In genomic region chr15:97721008-97721701, GRCm38 (mm10) we compare ENCODE assay signal across 12 mouse cellular contexts. TPM values are rescaled to one million over a fixed set of nuclear protein-coding genes. Genes with fewer than 3 reads are reported as not detected.
DNase-seq lines count a peak whose midpoint lies in the region; ATAC-seq and TF ChIP-seq lines count a peak whose summit lies in the region.
"Had no signal": no experiment of that assay in that cellular context is flagged by ENCODE, and none has a peak within 500 bp of the region (broad histone marks: within the 10 kb centered on the region; RNA-seq: fewer than 3 reads in every experiment).

No protein-coding gene starts in this region.

- no peaks in the 10 kb centered on the region for H3K36me3 ChIP-seq in heart, postnatal 0 days (replicated peaks; ENCODE audit: control insufficient read depth, insufficient read depth, low read length)
- H3K36me3 ChIP-seq in myocyte (ENCODE audit: control insufficient read depth, insufficient read depth) = no peaks in the 10 kb centered on the region

- H3K79me2 ChIP-seq in myocyte (ENCODE audit: control insufficient read depth, insufficient read depth) = no peaks in the 10 kb centered on the region

- intact Hi-C loops in heart, postnatal 10 days (cut with DNase I) = loop anchor here (2.0 kb wide), 1 partner anchor 46 kb away; the partner anchor contains the start of gene Rapgef3

- H3K27me3 ChIP-seq in heart, postnatal 0 days (ENCODE audit: control insufficient read depth, insufficient read depth, low read length) = no peaks in the 10 kb centered on the region
- peaks cover 34% of the 10 kb centered on the region for H3K27me3 ChIP-seq in myocyte (ENCODE audit: control insufficient read depth, insufficient read depth, insufficient read length)
- H3K27me3 ChIP-seq: forebrain, embryonic 13.5 days had no signal

- H3K9me3 ChIP-seq in heart, postnatal 0 days (replicated peaks; ENCODE audit: control insufficient read depth, low read length) = no peaks in the 10 kb centered on the region
- H3K9me3 ChIP-seq: forebrain, embryonic 13.5 days had no signal

- DNase-seq in heart, postnatal 0 days (ENCODE audit: low spot score) = no peak
- no peak for DNase-seq in heart, adult 8-10 months (ENCODE audit: low spot score)
- peak; percentile 45 for DNase-seq in CD4-positive helper T cell, adult 2 months (ENCODE audit: low read depth, low spot score)
- DNase-seq in forelimb bud, embryonic 11.5 days (ENCODE audit: low read depth, low spot score) = peak; percentile 61
- DNase-seq in adrenal gland, adult 8-10 months = no peak
- no peak for DNase-seq in right cerebral cortex, postnatal 25 days
- DNase-seq in heart, postnatal 10 days = no peak
- DNase-seq: cerebellum, postnatal 25 days; lung, embryonic 14.5 days; right cerebral cortex, adult 18-20 months had no signal

- H3ac ChIP-seq in myocyte (ENCODE audit: control insufficient read depth, insufficient read length) = no peak overlapping the region

- no peak for ATAC-seq in heart, postnatal 0 days (ENCODE audit: insufficient read depth, low read depth)
- ATAC-seq: forebrain, embryonic 13.5 days had no signal

- H3K4me3 ChIP-seq in heart, postnatal 0 days (ENCODE audit: low read depth, low read length) = no peak overlapping the region
- H3K4me3 ChIP-seq in myocyte = no peak overlapping the region
- H3K4me3 ChIP-seq: forebrain, embryonic 13.5 days had no signal

- no peak for TF ChIP-seq CTCF in heart, postnatal 0 days (IDR thresholded peaks at IDR 0.05; ENCODE audit: low read depth)

- WGBS in heart, postnatal 0 days = 77% methylated on average over 15 of the region's 15 CpGs

- no peak overlapping the region; the same call in 1 of the 2 replicates for H3K4me2 ChIP-seq in heart, postnatal 0 days (ENCODE audit: low read depth, low read length)
- H3K4me2 ChIP-seq in myocyte (ENCODE audit: low read depth) = no peak overlapping the region
- H3K4me2 ChIP-seq: forebrain, embryonic 13.5 days; lung, embryonic 14.5 days had no signal

- peaks cover 11% of the 10 kb centered on the region; the same call in 1 of the 2 replicates for H3K4me1 ChIP-seq in heart, postnatal 0 days (ENCODE audit: control insufficient read depth, insufficient read depth)
- H3K4me1 ChIP-seq: forebrain, embryonic 13.5 days had no signal

- H3K27ac ChIP-seq in heart, postnatal 0 days (ENCODE audit: low read depth) = peak overlapping the region; percentile 85
- H3K27ac ChIP-seq: forebrain, embryonic 13.5 days had no signal

- no peak for TF ChIP-seq EP300 in heart, postnatal 0 days (IDR thresholded peaks at IDR 0.05; ENCODE audit: low read depth)

- no peak for TF ChIP-seq POLR2A in myocyte (IDR thresholded peaks at IDR 0.05; ENCODE audit: insufficient read length, low read depth)

- no peak overlapping the region for H3K9ac ChIP-seq in heart, postnatal 0 days (replicated peaks; ENCODE audit: low read depth, low read length)
- H3K9ac ChIP-seq: forebrain, embryonic 13.5 days; lung, embryonic 14.5 days had no signal

TF ChIP-seq in myocyte, 11 proteins besides CTCF, POLR2A, EP300 and RAD21:
- peak in 2 of 3 experiments; percentile 5 to 19 for TF ChIP-seq MYOD1 (IDR thresholded peaks at IDR 0.05; ENCODE audit: control insufficient read depth in 1 of 3, insufficient read length in 2 of 3, low read depth in 2 of 3)
- no peak for TF ChIP-seq USF1 (IDR thresholded peaks at IDR 0.05; ENCODE audit: low read depth)
- no peak for TF ChIP-seq CEBPB (IDR thresholded peaks at IDR 0.05; ENCODE audit: insufficient read depth, poor library complexity, severe bottlenecking)

RNA-seq across cellular contexts. Expression of gene Endou, which starts 10.0 kb away (rescaled TPM):
- total RNA-seq in heart, postnatal 0 days (2014; rRNA removed; ENCODE audit: low replicate concordance) = 0.95 and 1.3 TPM in 2 replicates
- 5.1 and 5.6 TPM in 2 replicates for polyA plus RNA-seq in heart, postnatal 0 days (2015; fragmentation: Nextera tagmentation; extraction: Ambion mirVana)
- 1 to 10 TPM; 1.3 to 2.3 (median 1.7) TPM for total RNA-seq in heart, adult 8-10 months (2022)
- polyA plus RNA-seq in myocyte (2012; fragmentation: generic; extraction: Trizol) = 0.01 TPM
- total RNA-seq in adrenal gland, adult 8-10 months (2022) = 1 to 10 TPM in 1 of 4 experiments, under 1 TPM in 3; 0.35 to 1.2 (median 0.75) TPM
- total RNA-seq in heart, postnatal 10 days (2021) = 1 to 10 TPM; 3.8 to 4.0 TPM
- polyA plus RNA-seq: lung, embryonic 14.5 days had no signal

RNA-seq across cellular contexts. Expression of gene Rpap3, which starts 15.5 kb away (rescaled TPM):
- 14.7 and 23.0 TPM in 2 replicates for total RNA-seq in heart, postnatal 0 days (2014; rRNA removed; ENCODE audit: low replicate concordance)
- 18.5 and 19.5 TPM in 2 replicates for polyA plus RNA-seq in heart, postnatal 0 days (2015; fragmentation: Nextera tagmentation; extraction: Ambion mirVana)
- total RNA-seq in heart, adult 8-10 months (2022) = 10 to 100 TPM; 13.4 to 17.9 (median 15.3) TPM
- 11.7 TPM for polyA plus RNA-seq in myocyte (2012; fragmentation: generic; extraction: Trizol)
- 10 to 100 TPM; 17.9 to 29.7 (median 26.3) TPM for total RNA-seq in adrenal gland, adult 8-10 months (2022)
- total RNA-seq in heart, postnatal 10 days (2021) = 10 to 100 TPM; 14.1 to 15.2 TPM

RNA-seq across cellular contexts. Expression of gene Rapgef3, which starts 46.6 kb away (rescaled TPM):
- 51.6 and 57.8 TPM in 2 replicates for total RNA-seq in heart, postnatal 0 days (2014; rRNA removed; ENCODE audit: low replicate concordance)
- polyA plus RNA-seq in heart, postnatal 0 days (2015; fragmentation: Nextera tagmentation; extraction: Ambion mirVana) = 15.5 and 17.6 TPM in 2 replicates
- total RNA-seq in heart, adult 8-10 months (2022) = 10 to 100 TPM; 20.5 to 27.4 (median 23.8) TPM
- polyA plus RNA-seq in myocyte (2012; fragmentation: generic; extraction: Trizol) = 1.2 TPM
- 10 to 100 TPM; 12.2 to 39.5 (median 25.7) TPM for total RNA-seq in adrenal gland, adult 8-10 months (2022)
- 10 to 100 TPM; 29.2 to 30.7 TPM for total RNA-seq in heart, postnatal 10 days (2021)

RNA-seq across cellular contexts. Expression of gene Slc48a1, which starts 57.2 kb away (rescaled TPM):
- 56.5 and 76.1 TPM in 2 replicates for total RNA-seq in heart, postnatal 0 days (2014; rRNA removed; ENCODE audit: low replicate concordance)
- 90.9 and 92.1 TPM in 2 replicates for polyA plus RNA-seq in heart, postnatal 0 days (2015; fragmentation: Nextera tagmentation; extraction: Ambion mirVana)
- 10 to 100 TPM; 63.6 to 76.6 (median 67.9) TPM for total RNA-seq in heart, adult 8-10 months (2022)
- 52.7 TPM for polyA plus RNA-seq in myocyte (2012; fragmentation: generic; extraction: Trizol)
- total RNA-seq in adrenal gland, adult 8-10 months (2022) = 100 to 1,000 TPM; 120 to 216 (median 160) TPM
- total RNA-seq in heart, postnatal 10 days (2021) = 10 to 100 TPM; 62.0 to 71.0 TPM

Comparison
In these comparisons a context has a peak if more than half of its experiments do, and no peak if none do; other contexts are left out.
1. DNase-seq: peak in CD4-positive helper T cell, adult 2 months (single experiment) and forelimb bud, embryonic 11.5 days (single experiment); none in heart, postnatal 0 days (single experiment), heart, adult 8-10 months (single experiment), adrenal gland, adult 8-10 months (single experiment), right cerebral cortex, postnatal 25 days (single experiment) and heart, postnatal 10 days (0 of 2).